Mouse (Mus musculus) bone marrow macrophage, adult 2 months (primary cell): ENCODE data around the gene Rab10. TPM values are rescaled to one million over a fixed set of nuclear protein-coding genes. Genes with fewer than 3 reads are reported as not detected.
A peak's percentile ranks its signal among the peaks of the same experiment; 100 is the strongest.

Experiments
- H3K27ac ChIP-seq: 2 replicates; pipeline ENCODE4 v1.5.1; 2012; ENCODE audit warnings: low read depth, low read length; ENCODE audit not compliant: insufficient read depth
- H3K4me1 ChIP-seq: 2 replicates; pipeline ENCODE4 v1.6.1; 2012; ENCODE audit warnings: low read length; ENCODE audit not compliant: control insufficient read depth, insufficient read depth
- H3K4me3 ChIP-seq: 2 replicates; pipeline ENCODE4 v1.5.1; 2012; ENCODE audit warnings: mild to moderate bottlenecking, low read length, moderate library complexity; ENCODE audit not compliant: insufficient read depth
- CTCF ChIP-seq: IDR thresholded peaks from 2 replicates; pipeline ENCODE4 v1.5.1; 2012; ENCODE audit warnings: low read depth, mild to moderate bottlenecking, low read length, moderate library complexity
- POLR2A ChIP-seq: IDR thresholded peaks from 2 replicates; pipeline ENCODE4 v1.6.1; 2012; ENCODE audit warnings: mild to moderate bottlenecking, low read depth, low read length, borderline replicate concordance
- polyA plus RNA-seq: library from polyadenylated mRNA; stranded (reverse); fragments of >200 nt; gene quantifications from 2 replicates; pipeline ENCODE4 v1.2.4, GENCODE M21; 2012; ENCODE audit not compliant: missing spikeins, insufficient read depth, insufficient read length

The Rab10 gene
- polyA plus RNA-seq, 1 experiment: 145 TPM

DNA sequence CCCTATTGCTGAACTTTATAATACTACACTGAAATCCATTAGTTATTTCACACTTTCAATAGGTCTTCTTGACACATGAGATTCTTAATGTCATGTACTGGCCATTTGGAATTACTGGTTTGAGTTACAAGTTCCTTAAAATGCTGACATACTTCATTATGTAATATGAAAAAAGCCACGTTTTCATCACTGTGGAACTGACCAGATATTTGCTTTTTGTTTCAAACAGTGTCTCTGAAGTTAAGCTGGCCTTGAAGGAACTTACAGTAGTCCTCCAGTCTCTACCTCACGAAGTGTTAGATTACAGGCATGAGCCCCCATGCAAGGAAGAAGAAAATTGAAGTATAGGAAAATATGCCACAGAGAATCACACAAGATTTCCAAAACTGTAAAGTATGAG, 27.2 kb downstream of the Rab10 start:
- H3K4me1 ChIP-seq: peaks cover 17% of the 10 kb centered on the region
- H3K4me3 ChIP-seq: no peak overlapping the region
- peak overlapping the region; percentile 42 for H3K27ac ChIP-seq
- TF ChIP-seq POLR2A: no peak
- no peak for TF ChIP-seq CTCF

- TF ChIP-seq POLR2A (no peak), CTCF (no peak)
- peaks cover 9% of the 10 kb centered on the region for H3K4me1 ChIP-seq
- H3K27ac ChIP-seq: no peak overlapping the region
- no peak overlapping the region for H3K4me3 ChIP-seq
Measured at GRCm38 (mm10) chr12:3278880-3279339, 30.9 kb downstream of the Rab10 start.

- Histone ChIP-seq H3K4me1 (no peaks in the 10 kb centered on the region), H3K27ac (no peak overlapping the region), H3K4me3 (no peak overlapping the region)
- TF ChIP-seq POLR2A (no peak), CTCF (no peak)
Measured at GRCm38 (mm10) chr12:3270818-3271217, 39.0 kb downstream of the Rab10 start.

- no peak overlapping the region for H3K4me3 ChIP-seq
- no peak overlapping the region for H3K27ac ChIP-seq
- peaks cover 8% of the 10 kb centered on the region for H3K4me1 ChIP-seq
- TF ChIP-seq POLR2A (no peak), CTCF (no peak)
Measured at GRCm38 (mm10) chr12:3267397-3267796, 42.4 kb downstream of the Rab10 start.

- TF ChIP-seq POLR2A (no peak), CTCF (no peak)
- Histone ChIP-seq H3K4me1 (peaks cover 8% of the 10 kb centered on the region), H3K27ac (no peak overlapping the region), H3K4me3 (no peak overlapping the region)
Measured at GRCm38 (mm10) chr12:3265188-3265587, 44.6 kb downstream of the Rab10 start.

GRCm38 (mm10) chr12:3264449-3264848, 45.3 kb downstream of the Rab10 start:
- Histone ChIP-seq H3K4me1 (peaks cover 8% of the 10 kb centered on the region), H3K27ac (peak overlapping the region; percentile 47; the same call in 1 of the 2 replicates), H3K4me3 (no peak overlapping the region; the same call in 1 of the 2 replicates)
- TF ChIP-seq CTCF: no peak
- no peak for TF ChIP-seq POLR2A

DNA sequence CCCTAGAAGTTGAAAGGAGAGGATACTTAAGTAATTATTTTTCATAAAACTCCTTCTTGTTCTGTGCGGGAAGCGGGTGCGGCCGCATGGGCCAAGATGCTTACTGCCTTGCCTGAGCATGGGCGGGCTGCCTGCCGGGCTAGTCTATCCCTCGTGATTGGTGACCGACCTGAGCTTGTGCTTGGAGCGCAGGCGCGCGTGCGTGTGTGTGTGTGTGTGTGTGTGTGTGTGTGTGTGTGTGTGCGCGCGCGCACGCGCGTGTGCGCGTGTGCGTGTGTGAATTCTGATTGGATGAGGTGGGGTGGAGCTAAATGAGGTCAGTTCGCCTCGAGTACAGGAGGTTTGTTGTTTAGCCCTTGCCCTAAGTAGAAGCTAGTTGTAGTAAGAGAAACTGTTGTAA, 48.2 kb downstream of the Rab10 start:
- Histone ChIP-seq H3K4me1 (peaks cover 8% of the 10 kb centered on the region), H3K27ac (no peak overlapping the region), H3K4me3 (no peak overlapping the region)
- no peak for TF ChIP-seq POLR2A
- TF ChIP-seq CTCF: no peak

DNA sequence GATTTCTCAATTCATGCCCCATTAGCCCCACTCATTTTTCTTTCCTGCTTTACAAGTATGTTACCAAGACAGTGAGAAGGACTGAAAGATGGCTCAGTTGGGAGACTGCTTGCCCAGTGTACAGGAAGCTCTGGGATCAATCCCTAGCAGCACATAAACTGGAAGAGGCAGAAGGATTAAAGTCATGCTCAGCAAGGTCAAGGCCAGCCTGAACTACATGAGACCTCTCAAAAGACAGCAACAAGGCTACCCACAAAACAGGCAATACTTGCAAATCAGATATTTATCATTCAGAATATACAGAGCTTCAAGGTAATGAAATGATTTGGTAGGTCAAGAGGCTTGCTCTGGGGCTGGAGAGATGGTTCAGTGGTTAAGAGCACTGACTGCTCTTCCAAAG, 53.8 kb downstream of the Rab10 start:
- no peaks in the 10 kb centered on the region for H3K4me1 ChIP-seq
- H3K27ac ChIP-seq: no peak overlapping the region
- TF ChIP-seq POLR2A (no peak), CTCF (no peak)
- no peak overlapping the region for H3K4me3 ChIP-seq

DNA sequence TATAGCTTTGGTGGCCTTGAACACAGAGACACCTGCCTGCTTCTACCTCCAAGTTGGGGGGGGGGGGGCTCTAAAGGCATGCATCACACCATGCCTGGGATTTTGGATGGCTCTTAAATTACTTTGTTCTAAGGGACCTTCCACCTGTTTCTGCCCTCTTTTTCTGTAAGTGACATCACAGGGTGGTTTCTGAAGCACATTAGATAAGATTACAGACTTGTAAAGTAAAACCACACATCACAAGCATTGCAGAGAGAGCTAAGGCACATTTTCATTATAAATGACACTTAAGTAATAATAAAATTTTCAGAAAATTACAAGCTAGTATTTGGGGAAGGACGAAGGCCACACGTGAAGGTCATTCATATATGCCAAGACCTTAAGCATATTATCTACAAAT, 54.3 kb downstream of the Rab10 start:
- Histone ChIP-seq H3K27ac (no peak overlapping the region), H3K4me1 (no peaks in the 10 kb centered on the region), H3K4me3 (no peak overlapping the region)
- no peak for TF ChIP-seq POLR2A
- no peak for TF ChIP-seq CTCF

- Histone ChIP-seq H3K4me1 (no peaks in the 10 kb centered on the region), H3K27ac (no peak overlapping the region), H3K4me3 (no peak overlapping the region)
- TF ChIP-seq CTCF: no peak
- no peak for TF ChIP-seq POLR2A
Measured at GRCm38 (mm10) chr12:3253591-3253990, 56.2 kb downstream of the Rab10 start.

- TF ChIP-seq CTCF (no peak), POLR2A (no peak)
- Histone ChIP-seq H3K4me3 (no peak overlapping the region), H3K27ac (no peak overlapping the region), H3K4me1 (no peaks in the 10 kb centered on the region)
Measured at GRCm38 (mm10) chr12:3246091-3246490, 63.7 kb downstream of the Rab10 start.

DNA sequence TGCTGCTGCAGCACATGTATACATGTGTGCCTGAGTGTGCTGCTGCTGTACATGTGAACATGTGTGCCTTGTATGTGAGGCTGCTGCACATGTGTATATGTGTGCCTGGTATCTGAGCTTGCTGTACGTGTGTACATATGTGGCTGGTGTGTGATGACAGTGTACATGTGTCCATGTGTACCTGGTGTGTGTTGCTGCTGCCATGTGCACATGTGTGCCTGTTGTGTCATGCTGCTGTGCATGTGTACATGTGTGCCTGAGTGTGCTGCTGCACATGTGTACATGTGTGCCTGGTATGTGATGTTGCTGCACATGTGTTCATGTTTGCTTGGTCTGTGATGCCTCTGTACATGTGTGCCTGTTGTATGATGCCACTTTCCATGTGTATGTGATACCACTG, 70.2 kb downstream of the Rab10 start:
- no peaks in the 10 kb centered on the region for H3K4me1 ChIP-seq

More for the DNA sequence above, 70.2 kb downstream of the Rab10 start:
- TF ChIP-seq CTCF (no peak), POLR2A (no peak)
- H3K27ac ChIP-seq: no peak overlapping the region
- no peak overlapping the region for H3K4me3 ChIP-seq
